Mouse (Mus musculus) limb, embryonic 12.5 days (tissue): ENCODE data around the gene Gpt2. TPM values are rescaled to one million over a fixed set of nuclear protein-coding genes. Genes with fewer than 3 reads are reported as not detected.

ENCODE experiments used
- ATAC-seq: fragments of 200-750 bp; cut with Nextera tagmentation; 2 replicates; pipeline ENCODE4 v1.8.0; 2017; ENCODE audit warnings: low read depth, moderate TSS enrichment; ENCODE audit not compliant: insufficient number of reproducible peaks, insufficient read depth, low FRiP score, low TSS enrichment
- H3K27ac ChIP-seq: fragments of 300-500 bp; sonication (generic); 2 replicates; pipeline ENCODE4 v1.5.1; 2016; ENCODE audit warnings: mild to moderate bottlenecking, moderate library complexity
- H3K27me3 ChIP-seq: fragments of 300-500 bp; sonication (generic); 2 replicates; pipeline ENCODE4 v1.6.1; 2016; ENCODE audit warnings: mild to moderate bottlenecking, moderate library complexity
- H3K36me3 ChIP-seq: fragments of 300-500 bp; sonication (generic); 2 replicates; pipeline ENCODE4 v1.6.1; 2016; ENCODE audit warnings: mild to moderate bottlenecking, moderate library complexity
- H3K4me1 ChIP-seq: fragments of 300-500 bp; sonication (generic); replicated peaks from 2 replicates; pipeline ENCODE4 v1.6.1; 2016
- H3K4me2 ChIP-seq: fragments of 300-500 bp; sonication (generic); 2 replicates; pipeline ENCODE4 v1.6.1; 2016; ENCODE audit warnings: mild to moderate bottlenecking, moderate library complexity
- H3K4me3 ChIP-seq: fragments of 300-500 bp; sonication (generic); replicated peaks from 2 replicates; pipeline ENCODE4 v1.5.1; 2016; ENCODE audit warnings: mild to moderate bottlenecking
- H3K9ac ChIP-seq: fragments of 300-500 bp; sonication (generic); replicated peaks from 2 replicates; pipeline ENCODE4 v1.6.1; 2016; ENCODE audit warnings: mild to moderate bottlenecking, moderate library complexity
- H3K9me3 ChIP-seq: fragments of 300-500 bp; sonication (generic); 2 replicates; pipeline ENCODE4 v1.6.1; 2016; ENCODE audit warnings: mild to moderate bottlenecking, moderate library complexity
- WGBS: fragments of 180-500 bp; shearing (Covaris S2); methylation state at CpG from one replicate; pipeline ENCODE4 v1.1.7; 2016; 5-methylcytosine and 5-hydroxymethylcytosine counted together
- polyA plus RNA-seq: library from polyadenylated mRNA; unstranded; fragments of >200 nt; fragmentation: Nextera tagmentation; extraction: Ambion mirVana; gene quantifications from 2 replicates; pipeline ENCODE4 v1.2.1, GENCODE M21; 2016

Gpt2 gene
- polyA plus RNA-seq, 1 experiment from 2014 or later = 64.8 TPM

DNA sequence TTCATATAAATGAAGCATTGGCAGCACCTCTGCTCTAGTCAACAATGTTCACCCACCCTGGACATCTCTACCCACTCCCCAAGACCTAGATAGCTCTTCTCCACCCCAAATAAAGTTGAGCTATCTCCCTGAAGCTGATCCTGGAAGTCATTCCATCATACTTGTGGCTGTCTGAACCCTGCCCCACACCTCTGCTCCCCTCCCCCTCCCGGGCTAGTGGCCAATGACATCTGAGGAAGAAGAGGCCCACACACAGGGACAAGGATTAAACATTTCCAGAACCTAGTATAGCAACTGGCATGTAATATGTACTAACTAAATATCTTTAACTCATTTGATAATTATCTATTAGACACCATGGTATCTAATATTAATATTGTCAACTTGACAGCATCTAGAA lies 29.9 kb upstream of the Gpt2 start:
- 72% methylated on average over 1 of the region's 1 CpGs for WGBS

DNA sequence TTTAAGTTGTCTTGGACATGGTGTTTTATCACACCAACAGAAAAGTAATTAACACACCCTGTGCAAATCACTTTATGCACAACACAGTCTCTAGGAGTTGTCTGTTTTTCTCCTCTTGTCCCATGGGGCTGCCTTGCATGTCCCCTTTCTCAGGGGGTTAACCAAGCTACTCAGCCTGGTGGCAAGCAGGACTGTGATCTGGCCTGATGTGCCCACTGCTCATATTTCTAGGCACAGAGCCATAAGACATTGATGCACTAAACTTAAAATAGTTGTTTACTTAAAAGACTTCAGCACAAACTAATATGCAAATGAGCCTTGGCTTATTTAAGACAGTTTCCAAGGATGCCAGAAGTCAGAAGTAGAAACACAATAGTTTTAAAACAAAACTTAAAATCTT lies 28.1 kb upstream of the Gpt2 start:
- H3K4me1 ChIP-seq = no peaks in the 10 kb centered on the region

More for the DNA sequence above, 29.9 kb upstream of the Gpt2 start:
- ATAC-seq = no peak
- Histone ChIP-seq H3K27ac (no peak overlapping the region), H3K9me3 (no peaks in the 10 kb centered on the region), H3K36me3 (no peaks in the 10 kb centered on the region), H3K4me1 (no peaks in the 10 kb centered on the region), H3K4me3 (no peak overlapping the region), H3K4me2 (no peak overlapping the region), H3K9ac (no peak overlapping the region), H3K27me3 (no peaks in the 10 kb centered on the region)

DNA sequence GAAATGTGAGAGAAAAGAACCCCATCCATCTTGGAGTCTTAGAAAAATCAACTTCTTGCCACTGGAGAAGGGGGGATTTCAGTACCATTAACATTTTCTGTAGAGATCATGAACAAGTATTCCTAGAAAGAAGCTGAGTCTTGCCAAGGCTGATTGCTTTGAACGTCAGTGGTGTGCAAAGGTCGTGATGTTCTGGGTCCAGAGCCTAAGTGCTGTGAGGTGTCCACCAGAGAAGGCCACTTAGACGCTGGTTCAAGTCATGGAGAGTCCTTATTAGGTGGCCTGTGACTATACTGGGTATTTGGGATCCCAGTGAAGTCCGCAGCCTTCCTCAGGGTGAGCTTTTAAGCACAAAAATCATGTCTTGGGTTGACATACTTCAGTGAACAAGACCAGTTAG lies 26.3 kb upstream of the Gpt2 start:
- Histone ChIP-seq H3K4me1 (no peaks in the 10 kb centered on the region), H3K27ac (no peak overlapping the region), H3K9me3 (no peaks in the 10 kb centered on the region), H3K9ac (no peak overlapping the region), H3K4me2 (no peak overlapping the region), H3K27me3 (no peaks in the 10 kb centered on the region), H3K36me3 (no peaks in the 10 kb centered on the region), H3K4me3 (no peak overlapping the region)
- no peak for ATAC-seq
- 84% methylated on average over 4 of the region's 4 CpGs for WGBS

More for the DNA sequence above, 28.1 kb upstream of the Gpt2 start:
- H3K9me3 ChIP-seq = no peaks in the 10 kb centered on the region
- no peak overlapping the region for H3K9ac ChIP-seq
- H3K4me3 ChIP-seq = no peak overlapping the region
- H3K36me3 ChIP-seq = no peaks in the 10 kb centered on the region
- no peak for ATAC-seq
- H3K27me3 ChIP-seq = no peaks in the 10 kb centered on the region
- H3K27ac ChIP-seq = no peak overlapping the region
- no peak overlapping the region for H3K4me2 ChIP-seq

DNA sequence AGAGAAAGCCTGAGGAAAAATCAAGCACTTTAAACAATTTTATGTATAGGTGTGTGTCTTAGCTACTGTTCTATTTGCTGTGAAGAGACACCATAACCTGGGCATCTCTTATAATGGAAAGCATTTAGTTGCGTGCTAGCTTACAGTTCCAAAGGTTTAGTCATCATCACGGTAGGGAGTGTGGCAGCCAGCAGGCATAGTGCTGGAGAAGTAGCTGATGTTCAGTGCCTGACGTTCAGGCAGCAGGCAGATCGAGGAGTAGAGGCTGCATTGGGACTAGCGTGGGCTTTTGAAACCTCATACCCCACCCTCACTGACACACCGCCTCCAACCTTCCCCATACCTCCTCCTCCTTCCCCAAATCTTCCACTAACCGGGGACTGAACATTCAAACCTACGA lies 21.6 kb upstream of the Gpt2 start:
- H3K4me3 ChIP-seq = no peak overlapping the region
- H3K4me1 ChIP-seq = no peaks in the 10 kb centered on the region
- H3K9ac ChIP-seq = no peak overlapping the region
- no peak overlapping the region for H3K27ac ChIP-seq
- no peaks in the 10 kb centered on the region for H3K9me3 ChIP-seq
- WGBS = 80% methylated on average over 8 of the region's 8 CpGs
- no peak overlapping the region for H3K4me2 ChIP-seq
- H3K27me3 ChIP-seq = no peaks in the 10 kb centered on the region
- ATAC-seq = no peak
- H3K36me3 ChIP-seq = no peaks in the 10 kb centered on the region

DNA sequence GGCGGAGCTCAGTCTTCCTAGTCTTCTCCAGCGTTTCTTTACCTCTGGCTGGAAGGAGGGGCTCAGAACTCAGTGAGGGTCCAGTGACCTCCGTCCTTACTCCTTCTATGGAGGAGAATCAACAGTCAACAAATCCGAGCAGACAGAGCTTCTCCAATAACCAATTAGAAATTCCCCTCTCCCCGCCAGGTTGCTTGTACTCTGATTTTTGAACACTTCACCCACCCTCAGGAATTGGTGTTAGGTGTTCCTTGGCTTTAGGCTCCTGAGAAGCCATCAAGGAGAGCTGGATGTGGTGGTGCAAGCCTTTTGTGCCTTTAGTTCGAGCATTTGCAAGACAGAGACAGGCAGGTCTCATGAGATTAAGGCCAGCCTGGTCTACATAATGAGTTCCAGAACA lies 19.6 kb upstream of the Gpt2 start:
- no peak overlapping the region for H3K9ac ChIP-seq
- no peaks in the 10 kb centered on the region for H3K4me1 ChIP-seq
- no peak overlapping the region for H3K27ac ChIP-seq
- 0 out of 2 replicates have a peak, but pooled peaks cover 4% of the 10 kb centered on the region for H3K9me3 ChIP-seq
- 64% methylated on average over 6 of the region's 6 CpGs for whole genome bisulfite sequencing
- no peaks in the 10 kb centered on the region for H3K27me3 ChIP-seq
- no peak for ATAC-seq
- no peak overlapping the region for H3K4me2 ChIP-seq
- H3K4me3 ChIP-seq = no peak overlapping the region
- H3K36me3 ChIP-seq = no peaks in the 10 kb centered on the region

DNA sequence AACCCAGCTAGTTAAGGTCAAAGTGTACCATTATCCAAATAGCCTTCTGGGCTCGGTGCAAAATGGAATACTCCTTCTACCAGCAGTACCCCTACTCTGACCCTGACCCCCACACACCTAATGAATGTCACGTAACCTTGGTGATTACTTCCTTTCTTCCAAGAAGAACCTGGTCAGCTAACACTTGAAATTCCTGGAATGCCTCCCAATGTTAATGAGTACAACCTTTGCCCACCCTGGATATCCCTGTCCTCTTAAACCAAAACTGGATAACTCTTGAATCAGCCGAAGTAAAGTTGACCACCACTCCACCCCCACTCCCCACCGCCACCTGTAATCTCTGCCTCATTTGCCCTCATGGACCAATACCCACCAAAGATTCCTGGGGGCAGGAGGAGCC lies 19.1 kb upstream of the Gpt2 start:
- H3K27ac ChIP-seq = no peak overlapping the region
- 62% methylated on average over 4 of the region's 4 CpGs for whole genome bisulfite sequencing

DNA sequence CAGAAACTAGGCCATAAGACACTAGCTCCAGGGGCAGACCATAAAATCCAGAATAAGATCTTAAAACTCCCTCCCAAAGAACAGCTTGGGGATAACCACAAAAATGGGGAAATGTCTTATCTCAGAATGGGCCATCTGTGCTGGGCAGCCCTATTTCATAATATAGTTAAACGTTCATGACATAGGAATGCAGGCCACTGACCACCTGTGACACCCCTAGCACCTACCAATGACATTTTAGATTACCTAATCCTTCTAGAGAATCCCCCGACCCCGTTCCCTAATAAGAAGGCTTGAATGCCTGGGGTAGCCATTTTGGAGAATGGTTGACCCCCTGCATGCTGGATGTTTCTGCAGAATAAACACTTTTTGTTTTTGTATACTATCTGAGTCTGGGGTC lies 17.5 kb upstream of the Gpt2 start:
- Histone ChIP-seq H3K27ac (no peak overlapping the region), H3K27me3 (no peaks in the 10 kb centered on the region), H3K4me2 (no peak overlapping the region), H3K36me3 (no peaks in the 10 kb centered on the region), H3K9ac (no peak overlapping the region), H3K9me3 (0 out of 2 replicates have a peak, but pooled peaks cover 4% of the 10 kb centered on the region), H3K4me1 (no peaks in the 10 kb centered on the region), H3K4me3 (no peak overlapping the region)
- ATAC-seq = no peak
- WGBS = 91% methylated on average over 3 of the region's 3 CpGs

More for the DNA sequence above, 19.1 kb upstream of the Gpt2 start:
- Histone ChIP-seq H3K4me2 (no peak overlapping the region), H3K4me3 (no peak overlapping the region), H3K36me3 (no peaks in the 10 kb centered on the region), H3K9ac (no peak overlapping the region), H3K27me3 (no peaks in the 10 kb centered on the region), H3K9me3 (0 out of 2 replicates have a peak, but pooled peaks cover 4% of the 10 kb centered on the region), H3K4me1 (no peaks in the 10 kb centered on the region)
- no peak for ATAC-seq

DNA sequence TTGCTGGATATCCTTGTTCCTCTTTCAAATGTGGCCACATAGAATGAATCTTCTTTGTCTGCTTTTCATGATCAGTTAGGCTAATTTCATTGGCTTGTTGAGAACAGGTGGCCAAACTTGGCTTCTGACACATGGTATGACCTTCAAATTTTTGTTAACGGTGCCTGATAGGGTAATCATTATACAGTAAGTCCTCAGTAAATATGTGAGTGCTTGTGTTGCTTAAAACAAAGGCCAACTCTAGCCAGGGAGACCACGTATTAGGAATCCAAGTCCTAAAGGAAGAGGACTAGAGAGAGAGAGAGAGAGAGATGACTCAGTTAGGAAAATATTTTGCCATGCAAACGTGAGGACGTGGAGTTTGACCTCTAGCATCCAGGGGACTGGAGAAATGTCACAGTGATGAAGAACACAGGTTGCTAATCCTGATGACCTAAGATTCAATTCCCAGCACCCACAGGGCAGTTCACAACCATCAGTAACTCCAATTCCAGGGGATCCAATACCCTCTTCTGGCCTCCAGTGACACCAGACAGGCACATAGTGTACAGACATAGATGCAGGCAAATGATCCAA lies 15.3 kb upstream of the Gpt2 start:
- Histone ChIP-seq H3K4me2 (no peak overlapping the region), H3K4me1 (peaks cover 4% of the 10 kb centered on the region), H3K36me3 (no peaks in the 10 kb centered on the region), H3K9ac (no peak overlapping the region), H3K4me3 (no peak overlapping the region), H3K9me3 (0 out of 2 replicates have a peak, but pooled peaks cover 4% of the 10 kb centered on the region), H3K27ac (no peak overlapping the region), H3K27me3 (no peaks in the 10 kb centered on the region)
- WGBS = 67% methylated on average over 4 of the region's 4 CpGs
- ATAC-seq = no peak

DNA sequence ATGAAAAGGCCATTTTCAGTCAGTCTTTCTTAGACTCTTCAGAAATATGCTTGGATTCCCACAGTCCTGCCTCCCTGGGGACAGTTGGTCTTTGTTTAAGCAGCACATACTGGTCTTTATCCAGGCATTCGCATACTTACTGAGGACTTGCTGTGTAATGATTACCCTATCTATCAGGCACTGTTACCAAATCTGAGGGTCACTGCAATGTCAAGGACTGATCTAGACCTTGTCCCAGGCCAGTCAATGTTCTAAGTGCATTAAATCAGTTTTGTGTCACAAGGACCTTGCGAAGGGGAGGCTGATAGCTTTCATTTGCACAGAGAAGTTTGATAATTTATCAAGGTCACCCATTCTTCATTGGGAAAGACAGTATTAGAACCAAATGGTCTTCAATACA lies 14.0 kb upstream of the Gpt2 start:
- H3K9ac ChIP-seq = no peak overlapping the region
- no peaks in the 10 kb centered on the region for H3K27me3 ChIP-seq
- H3K27ac ChIP-seq = no peak overlapping the region
- H3K4me3 ChIP-seq = no peak overlapping the region
- no peaks in the 10 kb centered on the region for H3K36me3 ChIP-seq
- WGBS = 96% methylated on average over 2 of the region's 2 CpGs
- no peak for ATAC-seq
- 0 out of 2 replicates have a peak, but pooled peaks cover 4% of the 10 kb centered on the region for H3K9me3 ChIP-seq
- peaks cover 4% of the 10 kb centered on the region for H3K4me1 ChIP-seq
- H3K4me2 ChIP-seq = no peak overlapping the region

DNA sequence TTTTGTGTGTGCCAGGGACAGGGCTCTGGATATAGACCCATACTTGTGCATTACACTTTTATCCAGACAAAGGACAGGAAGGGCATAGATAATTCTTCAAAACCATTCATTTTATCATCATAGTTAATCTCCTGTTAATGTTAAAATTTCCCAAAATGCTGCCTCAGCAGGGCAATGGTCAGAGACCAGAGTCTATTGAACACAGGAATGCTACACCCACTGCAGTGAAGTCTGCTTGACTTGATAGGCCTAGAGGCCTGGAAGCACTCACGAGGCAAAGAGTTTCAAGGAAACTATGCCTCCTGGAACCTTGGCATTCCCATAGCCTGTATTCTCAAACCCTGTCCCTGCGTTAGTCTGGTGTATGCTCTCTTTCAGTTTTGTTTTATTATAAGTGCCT lies 12.7 kb upstream of the Gpt2 start:
- peaks cover 4% of the 10 kb centered on the region for H3K4me1 ChIP-seq
- H3K9me3 ChIP-seq = 0 out of 2 replicates have a peak, but pooled peaks cover 4% of the 10 kb centered on the region
- no peak overlapping the region for H3K27ac ChIP-seq
- no peaks in the 10 kb centered on the region for H3K27me3 ChIP-seq
- ATAC-seq = no peak
- H3K9ac ChIP-seq = no peak overlapping the region
- H3K36me3 ChIP-seq = no peaks in the 10 kb centered on the region
- H3K4me2 ChIP-seq = no peak overlapping the region
- H3K4me3 ChIP-seq = no peak overlapping the region
- 89% methylated on average over 2 of the region's 2 CpGs for WGBS

DNA sequence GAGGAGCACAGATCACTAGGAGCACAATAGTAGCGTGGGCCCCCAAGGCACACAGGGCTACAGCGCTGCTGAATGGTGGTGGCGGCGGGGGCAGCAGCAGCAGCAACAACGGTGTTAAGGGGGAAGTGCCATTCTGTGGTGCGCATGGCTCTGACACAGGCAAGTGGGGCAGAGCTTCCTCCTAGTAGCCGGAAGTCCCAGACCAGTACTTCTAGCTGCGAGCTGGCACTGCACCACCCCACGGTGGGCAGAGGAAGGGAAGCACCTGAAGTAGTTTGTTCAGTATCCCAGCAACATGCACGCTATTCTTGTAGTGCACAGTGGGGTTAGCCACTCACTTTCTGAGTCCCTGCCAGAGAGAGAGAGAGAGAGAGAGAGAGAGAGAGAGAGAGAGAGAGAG lies 10.5 kb upstream of the Gpt2 start:
- no peak overlapping the region; the same call in 1 of the 2 replicates for H3K9ac ChIP-seq

DNA sequence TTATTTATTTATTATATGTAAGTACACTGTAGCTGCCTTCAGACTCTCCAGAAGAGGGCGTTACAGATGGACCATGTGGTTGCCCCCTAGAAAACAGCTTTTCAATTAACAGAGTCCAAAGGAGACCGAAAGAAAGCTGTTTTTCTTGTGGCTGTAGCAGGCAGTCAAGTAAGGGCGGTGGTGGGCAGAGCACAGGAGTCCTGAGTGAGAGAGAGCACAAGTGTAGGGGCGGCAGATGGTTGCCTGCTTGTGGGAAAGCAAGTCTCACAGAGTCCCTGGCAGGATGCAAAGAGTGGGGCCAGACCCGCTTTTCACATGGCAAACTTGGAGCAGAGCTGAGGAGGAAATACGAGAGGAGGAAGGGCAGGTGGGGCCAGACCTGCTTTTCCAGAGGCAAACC lies 9.9 kb upstream of the Gpt2 start:
- Histone ChIP-seq H3K4me3 (no peak overlapping the region), H3K9ac (no peak overlapping the region), H3K4me1 (peaks cover 4% of the 10 kb centered on the region), H3K36me3 (no peaks in the 10 kb centered on the region), H3K9me3 (no peaks in the 10 kb centered on the region), H3K4me2 (no peak overlapping the region), H3K27me3 (no peaks in the 10 kb centered on the region), H3K27ac (no peak overlapping the region)
- ATAC-seq = no peak
- WGBS = 53% methylated on average over 6 of the region's 6 CpGs

More for the DNA sequence above, 10.5 kb upstream of the Gpt2 start:
- Histone ChIP-seq H3K27ac (no peak overlapping the region), H3K4me3 (no peak overlapping the region), H3K4me1 (peaks cover 4% of the 10 kb centered on the region), H3K4me2 (no peak overlapping the region; the same call in 1 of the 2 replicates), H3K36me3 (no peaks in the 10 kb centered on the region), H3K9me3 (no peaks in the 10 kb centered on the region), H3K27me3 (no peaks in the 10 kb centered on the region)
- no peak for ATAC-seq
- WGBS = 39% methylated on average over 10 of the region's 10 CpGs
